Mouse (Mus musculus) frontal cortex, postnatal 36 days (tissue): Measurements from ENCODE around the gene Cfap58.

Experiments used
- DNase-seq, 2 experiments: peaks; one replicate each; pipeline ENCODE4 v3.0.0; 2022; ENCODE audit warnings: low spot score in 2 of 2

The Cfap58 gene

GRCm38 (mm10) chr19:47978109-47978701 lies 40.7 kb downstream of the Cfap58 start:
- no peak for DNase-seq

- no peak for DNase-seq
Measured at GRCm38 (mm10) chr19:47979446-47979845, 42.0 kb downstream of the Cfap58 start.

GRCm38 (mm10) chr19:47980241-47980640 lies 42.8 kb downstream of the Cfap58 start:
- no peak for DNase-seq

- DNase-seq: no peak
Measured at GRCm38 (mm10) chr19:47985606-47986213, 48.2 kb downstream of the Cfap58 start.

GRCm38 (mm10) chr19:47987986-47988385 lies 50.5 kb downstream of the Cfap58 start:
- no peak for DNase-seq

- DNase-seq: peak; percentile 39 to 59
Measured at GRCm38 (mm10) chr19:47988456-47988855, 51.0 kb downstream of the Cfap58 start.

GRCm38 (mm10) chr19:47988880-47989574 lies 51.6 kb downstream of the Cfap58 start:
- DNase-seq: no peak

GRCm38 (mm10) chr19:47989575-47989891 lies 52.1 kb downstream of the Cfap58 start:
- no peak for DNase-seq

- DNase-seq: no peak
Measured at GRCm38 (mm10) chr19:48001240-48001639, 63.8 kb downstream of the Cfap58 start.

GRCm38 (mm10) chr19:48001774-48002173 lies 64.3 kb downstream of the Cfap58 start:
- DNase-seq: no peak

- no peak for DNase-seq
Measured at GRCm38 (mm10) chr19:48008771-48009413, 71.4 kb downstream of the Cfap58 start.

- DNase-seq: no peak
Measured at GRCm38 (mm10) chr19:48009586-48010331, 72.3 kb downstream of the Cfap58 start.

- DNase-seq: no peak
Measured at GRCm38 (mm10) chr19:48020103-48020502, 82.6 kb downstream of the Cfap58 start.

GRCm38 (mm10) chr19:48021435-48021834 lies 84.0 kb downstream of the Cfap58 start:
- peak; percentile 22 to 51 for DNase-seq

- DNase-seq: no peak
Measured at GRCm38 (mm10) chr19:48022763-48023162, 85.3 kb downstream of the Cfap58 start.

- DNase-seq: no peak
Measured at GRCm38 (mm10) chr19:48023726-48024125, 86.3 kb downstream of the Cfap58 start.

GRCm38 (mm10) chr19:48025366-48025765 lies 87.9 kb downstream of the Cfap58 start:
- peak in 1 of 2 experiments; percentile 26 for DNase-seq

GRCm38 (mm10) chr19:48026882-48027281 lies 89.4 kb downstream of the Cfap58 start:
- DNase-seq: no peak

GRCm38 (mm10) chr19:48039554-48039953 lies 102.1 kb downstream of the Cfap58 start:
- peak; percentile 16 to 17 for DNase-seq

- no peak for DNase-seq
Measured at GRCm38 (mm10) chr19:48047315-48047714, 109.8 kb downstream of the Cfap58 start.

GRCm38 (mm10) chr19:48049361-48049760 lies 111.9 kb downstream of the Cfap58 start:
- DNase-seq: no peak

- no peak for DNase-seq
Measured at GRCm38 (mm10) chr19:48063289-48063688, 125.8 kb downstream of the Cfap58 start.
